Comparison of ENCODE assay signal across 8 mouse cellular contexts in genomic region chrX:7765764-7766163, GRCm38 (mm10). TPM values are rescaled to one million over a fixed set of nuclear protein-coding genes. Genes with fewer than 3 reads are reported as not detected.
DNase-seq lines count a peak whose midpoint lies in the region; ATAC-seq lines count a peak whose summit lies in the region.

No protein-coding gene starts in this region.

- peak overlapping the region; percentile 63 for H3K4me2 ChIP-seq in forebrain, embryonic 14.5 days (ENCODE audit: low read length)
- H3K4me2 ChIP-seq in hindbrain, embryonic 13.5 days = peak overlapping the region; percentile 66
- peak overlapping the region; percentile 63 for H3K4me2 ChIP-seq in midbrain, embryonic 15.5 days

- no peak overlapping the region for H3K27ac ChIP-seq in forebrain, embryonic 14.5 days (ENCODE audit: low read depth, low read length)
- H3K27ac ChIP-seq in hindbrain, embryonic 13.5 days = no peak overlapping the region
- no peak overlapping the region for H3K27ac ChIP-seq in midbrain, embryonic 15.5 days

- peak overlapping the region; percentile 43 for H3K9ac ChIP-seq in forebrain, embryonic 14.5 days (ENCODE audit: low read length)
- H3K9ac ChIP-seq in hindbrain, embryonic 13.5 days = peak overlapping the region; percentile 56; the same call in 1 of the 2 replicates
- peak overlapping the region; percentile 14; the same call in 1 of the 2 replicates for H3K9ac ChIP-seq in midbrain, embryonic 15.5 days

- WGBS in forebrain, embryonic 14.5 days = 28% methylated on average over 11 of the region's 11 CpGs
- 16% methylated on average over 11 of the region's 11 CpGs for WGBS in hindbrain, embryonic 13.5 days
- 13% methylated on average over 11 of the region's 11 CpGs for WGBS in midbrain, embryonic 15.5 days

- H3K4me1 ChIP-seq in forebrain, embryonic 14.5 days (ENCODE audit: control insufficient read depth, insufficient read depth, low read length) = peaks cover 7% of the 10 kb centered on the region; the same call in 1 of the 2 replicates
- H3K4me1 ChIP-seq in hindbrain, embryonic 13.5 days (replicated peaks) = peaks cover 30% of the 10 kb centered on the region
- peaks cover 22% of the 10 kb centered on the region for H3K4me1 ChIP-seq in midbrain, embryonic 15.5 days

- peak overlapping the region; percentile 53 for H3K4me3 ChIP-seq in forebrain, embryonic 14.5 days (ENCODE audit: low read depth, low read length)
- H3K4me3 ChIP-seq in hindbrain, embryonic 13.5 days = peak overlapping the region; percentile 60
- peak overlapping the region; percentile 67 for H3K4me3 ChIP-seq in midbrain, embryonic 15.5 days

- H3K9me3 ChIP-seq in forebrain, embryonic 14.5 days (replicated peaks; ENCODE audit: control insufficient read depth, low read length) = no peaks in the 10 kb centered on the region
- H3K9me3 ChIP-seq in hindbrain, embryonic 13.5 days = no peaks in the 10 kb centered on the region
- no peaks in the 10 kb centered on the region for H3K9me3 ChIP-seq in midbrain, embryonic 15.5 days

- DNase-seq in cerebellum, adult 9-10 months = peak; percentile 24
- no peak for DNase-seq in cerebellum, adult 9-11 months
- DNase-seq in adrenal gland, adult 18-20 months (ENCODE audit: low spot score in 2 of 2) = peak; percentile 30 to 41
- DNase-seq in forebrain, embryonic 14.5 days (ENCODE audit: low spot score) = peak; percentile 31
- DNase-seq in liver = peak; percentile 77
- DNase-seq in frontal cortex, postnatal 25 days (ENCODE audit: low spot score in 2 of 2) = no peak

- H3K27me3 ChIP-seq in forebrain, embryonic 14.5 days (replicated peaks; ENCODE audit: control insufficient read depth, insufficient read depth, low read length) = no peaks in the 10 kb centered on the region
- H3K27me3 ChIP-seq in hindbrain, embryonic 13.5 days = no peaks in the 10 kb centered on the region
- H3K27me3 ChIP-seq in midbrain, embryonic 15.5 days (replicated peaks) = no peaks in the 10 kb centered on the region

- H3K36me3 ChIP-seq in forebrain, embryonic 14.5 days (ENCODE audit: control insufficient read depth, insufficient read depth, low read length) = peaks cover 22% of the 10 kb centered on the region; the same call in 1 of the 2 replicates
- H3K36me3 ChIP-seq in hindbrain, embryonic 13.5 days = peaks cover 36% of the 10 kb centered on the region
- H3K36me3 ChIP-seq in midbrain, embryonic 15.5 days (replicated peaks) = 0 out of 2 replicates have a peak, but pooled peaks cover 5% of the 10 kb centered on the region

- peak; percentile 21; the same call in 1 of the 2 replicates for ATAC-seq in forebrain, embryonic 14.5 days
- ATAC-seq in hindbrain, embryonic 13.5 days (ENCODE audit: low FRiP score) = 0 out of 2 replicates have a peak, but pooled peaks have one; percentile 25
- ATAC-seq in midbrain, embryonic 15.5 days (replicated peaks) = peak; percentile 21; the same call in 1 of the 2 replicates

RNA-seq across cellular contexts. Expression of gene Tfe3, which starts 3.4 kb away (rescaled TPM):
- total RNA-seq in adrenal gland, adult 18-20 months (2021) = 10 to 100 TPM; 41.9 to 56.9 TPM
- 16.1 and 23.9 TPM in 2 replicates for polyA plus RNA-seq in forebrain, embryonic 14.5 days (2014; fragmentation: Nextera tagmentation; extraction: Ambion mirVana)
- polyA plus RNA-seq in hindbrain, embryonic 13.5 days (2015; fragmentation: Nextera tagmentation; extraction: Ambion mirVana) = 24.8 and 25.5 TPM in 2 replicates
- polyA plus RNA-seq in midbrain, embryonic 15.5 days (2015; fragmentation: Nextera tagmentation; extraction: Ambion mirVana) = 26.3 and 26.6 TPM in 2 replicates

RNA-seq across cellular contexts. Expression of gene Ccdc120, which starts 15.1 kb away (rescaled TPM):
- 1 to 10 TPM; 2.0 to 2.6 TPM for total RNA-seq in adrenal gland, adult 18-20 months (2021)
- 43.8 and 45.3 TPM in 2 replicates for polyA plus RNA-seq in forebrain, embryonic 14.5 days (2014; fragmentation: Nextera tagmentation; extraction: Ambion mirVana)
- polyA plus RNA-seq in hindbrain, embryonic 13.5 days (2015; fragmentation: Nextera tagmentation; extraction: Ambion mirVana) = 53.9 and 55.5 TPM in 2 replicates
- polyA plus RNA-seq in midbrain, embryonic 15.5 days (2015; fragmentation: Nextera tagmentation; extraction: Ambion mirVana) = 78.4 and 85.2 TPM in 2 replicates

RNA-seq across cellular contexts. Expression of gene Gripap1, which starts 23.8 kb away (rescaled TPM):
- 10 to 100 TPM; 52.4 to 54.4 TPM for total RNA-seq in adrenal gland, adult 18-20 months (2021)
- polyA plus RNA-seq in forebrain, embryonic 14.5 days (2014; fragmentation: Nextera tagmentation; extraction: Ambion mirVana) = 44.0 and 50.4 TPM in 2 replicates
- 73.9 and 77.7 TPM in 2 replicates for polyA plus RNA-seq in hindbrain, embryonic 13.5 days (2015; fragmentation: Nextera tagmentation; extraction: Ambion mirVana)
- polyA plus RNA-seq in midbrain, embryonic 15.5 days (2015; fragmentation: Nextera tagmentation; extraction: Ambion mirVana) = 72.3 and 78.8 TPM in 2 replicates

RNA-seq across cellular contexts. Expression of gene Praf2, which starts 37.5 kb away (rescaled TPM):
- total RNA-seq in adrenal gland, adult 18-20 months (2021) = 10 to 100 TPM; 12.1 to 16.3 TPM
- 139 and 145 TPM in 2 replicates for polyA plus RNA-seq in forebrain, embryonic 14.5 days (2014; fragmentation: Nextera tagmentation; extraction: Ambion mirVana)
- 113 TPM in 2 replicates for polyA plus RNA-seq in hindbrain, embryonic 13.5 days (2015; fragmentation: Nextera tagmentation; extraction: Ambion mirVana)
- 132 and 133 TPM in 2 replicates for polyA plus RNA-seq in midbrain, embryonic 15.5 days (2015; fragmentation: Nextera tagmentation; extraction: Ambion mirVana)

RNA-seq across cellular contexts. Expression of gene Gm45208, which starts 43.7 kb away (rescaled TPM):
- under 1 TPM in 1 of 2 experiments, not detected in 1; 0.58 TPM for total RNA-seq in adrenal gland, adult 18-20 months (2021)
- not detected in 2 replicates for polyA plus RNA-seq in forebrain, embryonic 14.5 days (2014; fragmentation: Nextera tagmentation; extraction: Ambion mirVana)
- 0.60 TPM in 1 of 2 replicates, not detected in the other for polyA plus RNA-seq in hindbrain, embryonic 13.5 days (2015; fragmentation: Nextera tagmentation; extraction: Ambion mirVana)
- polyA plus RNA-seq in midbrain, embryonic 15.5 days (2015; fragmentation: Nextera tagmentation; extraction: Ambion mirVana) = 0.85 and 1.3 TPM in 2 replicates

Comparison
In these comparisons a context has a peak if more than half of its experiments do, and no peak if none do; other contexts are left out.
1. DNase-seq: peak in cerebellum, adult 9-10 months (single experiment), adrenal gland, adult 18-20 months (2 of 2), forebrain, embryonic 14.5 days (single experiment) and liver (single experiment); none in cerebellum, adult 9-11 months (single experiment) and frontal cortex, postnatal 25 days (0 of 2).
2. Peak in every context shown above with its lines, with median percentiles within 50 percentile points of each other: ATAC-seq, H3K4me2 ChIP-seq, H3K4me3 ChIP-seq and H3K9ac ChIP-seq.